Mouse (Mus musculus) liver, embryonic 11.5 days (tissue): ENCODE data around the gene Kcmf1. TPM values are rescaled to one million over a fixed set of nuclear protein-coding genes. Genes with fewer than 3 reads are reported as not detected.
A peak's percentile ranks its signal among the peaks of the same experiment; 100 is the strongest.

Experiments
- ATAC-seq: fragments of 200-750 bp; cut with Nextera tagmentation; replicated peaks from 2 replicates; pipeline ENCODE4 v1.8.0; 2017; ENCODE audit warnings: moderate number of reproducible peaks, mild to moderate bottlenecking, moderate TSS enrichment, moderate library complexity; ENCODE audit not compliant: low FRiP score
- DNase-seq: peaks from one replicate; pipeline ENCODE4 v3.0.0-alpha.2; 2017; ENCODE audit warnings: low spot score
- H3K27ac ChIP-seq: fragments of 300-500 bp; sonication (generic); 2 replicates; pipeline ENCODE4 v1.5.1; 2014; ENCODE audit warnings: mild to moderate bottlenecking, low read depth, low read length, control low read depth
- H3K27me3 ChIP-seq: fragments of 300-500 bp; sonication (generic); replicated peaks from 2 replicates; pipeline ENCODE4 v1.6.1; 2014; ENCODE audit warnings: low read length, mixed read lengths; ENCODE audit not compliant: control insufficient read depth, insufficient read depth
- H3K36me3 ChIP-seq: fragments of 300-500 bp; sonication (generic); 2 replicates; pipeline ENCODE4 v1.6.1; 2014; ENCODE audit warnings: mild to moderate bottlenecking, low read length, moderate library complexity, mixed read lengths; ENCODE audit not compliant: control insufficient read depth, insufficient read depth
- H3K4me1 ChIP-seq: fragments of 300-500 bp; sonication (generic); replicated peaks from 2 replicates; pipeline ENCODE4 v1.6.1; 2014; ENCODE audit warnings: low read length, mixed read lengths; ENCODE audit not compliant: control insufficient read depth, insufficient read depth
- H3K4me2 ChIP-seq: fragments of 300-500 bp; sonication (generic); 2 replicates; pipeline ENCODE4 v1.6.1; 2014; ENCODE audit warnings: mild to moderate bottlenecking, control low read depth, moderate library complexity
- H3K4me3 ChIP-seq: fragments of 300-500 bp; sonication (generic); 2 replicates; pipeline ENCODE4 v1.5.1; 2014; ENCODE audit warnings: low read depth, low read length, control low read depth
- H3K9ac ChIP-seq: fragments of 300-500 bp; sonication (generic); 2 replicates; pipeline ENCODE4 v1.6.1; 2014; ENCODE audit warnings: low read depth, low read length, control low read depth
- H3K9me3 ChIP-seq: fragments of 300-500 bp; sonication (generic); 2 replicates; pipeline ENCODE4 v1.6.1; 2016; ENCODE audit warnings: low read length, inconsistent platforms, mixed read lengths; ENCODE audit not compliant: control insufficient read depth
- WGBS: fragments of 180-500 bp; shearing (Covaris S2); extraction: QIAGEN DNeasy Blood & Tissue Kit; methylation state at CpG from one replicate; pipeline ENCODE4 v1.1.7; 2014; 5-methylcytosine and 5-hydroxymethylcytosine counted together
- polyA plus RNA-seq: library from polyadenylated mRNA; unstranded; fragments of >200 nt; fragmentation: Nextera tagmentation; extraction: Ambion mirVana; gene quantifications from 2 replicates; pipeline ENCODE4 v1.2.1, GENCODE M21; 2014

Gene Kcmf1
- polyA plus RNA-seq, 1 experiment from 2014 or later: 40.6 TPM

GRCm38 (mm10) chr6:72914087-72914749 is 14.4 kb upstream of the Kcmf1 start:
- 79% methylated on average over 6 of the region's 6 CpGs for WGBS
- no peaks in the 10 kb centered on the region for H3K9me3 ChIP-seq
- no peak overlapping the region for H3K4me2 ChIP-seq
- no peak overlapping the region for H3K27ac ChIP-seq
- H3K4me3 ChIP-seq: no peak overlapping the region
- no peak overlapping the region for H3K9ac ChIP-seq
- no peaks in the 10 kb centered on the region for H3K27me3 ChIP-seq
- ATAC-seq (no peak), DNase-seq (no peak)
- H3K4me1 ChIP-seq: no peaks in the 10 kb centered on the region
- H3K36me3 ChIP-seq: no peaks in the 10 kb centered on the region

- no peak overlapping the region for H3K4me2 ChIP-seq
- ATAC-seq (no peak), DNase-seq (no peak)
- no peak overlapping the region for H3K27ac ChIP-seq
- H3K4me1 ChIP-seq: no peaks in the 10 kb centered on the region
- H3K36me3 ChIP-seq: no peaks in the 10 kb centered on the region
- 62% methylated on average over 4 of the region's 4 CpGs for WGBS
- H3K27me3 ChIP-seq: no peaks in the 10 kb centered on the region
- no peak overlapping the region for H3K9ac ChIP-seq
- no peaks in the 10 kb centered on the region for H3K9me3 ChIP-seq
- H3K4me3 ChIP-seq: no peak overlapping the region
Measured at GRCm38 (mm10) chr6:72911261-72911660, 11.5 kb upstream of the Kcmf1 start.

- Histone ChIP-seq H3K4me3 (no peak overlapping the region), H3K36me3 (no peaks in the 10 kb centered on the region), H3K9ac (no peak overlapping the region), H3K27ac (no peak overlapping the region), H3K4me2 (no peak overlapping the region), H3K27me3 (no peaks in the 10 kb centered on the region), H3K9me3 (no peaks in the 10 kb centered on the region), H3K4me1 (peaks cover 9% of the 10 kb centered on the region)
- no peak for DNase-seq
- ATAC-seq: no peak
- 78% methylated on average over 6 of the region's 6 CpGs for WGBS
Measured at GRCm38 (mm10) chr6:72902254-72902990, 2.6 kb upstream of the Kcmf1 start.

- no peak for ATAC-seq
- WGBS: 60% methylated on average over 7 of the region's 7 CpGs
- H3K27ac ChIP-seq: peak overlapping the region; percentile 99
- H3K36me3 ChIP-seq: no peaks in the 10 kb centered on the region
- H3K4me2 ChIP-seq: peak overlapping the region; percentile 81
- no peaks in the 10 kb centered on the region for H3K27me3 ChIP-seq
- H3K9me3 ChIP-seq: no peaks in the 10 kb centered on the region
- no peak for DNase-seq
- H3K9ac ChIP-seq: peak overlapping the region; percentile 99
- peaks cover 17% of the 10 kb centered on the region for H3K4me1 ChIP-seq
- peak overlapping the region; percentile 98 for H3K4me3 ChIP-seq
Measured at GRCm38 (mm10) chr6:72900952-72901351, 1.2 kb upstream of the Kcmf1 start.

- H3K27ac ChIP-seq: peak overlapping the region; percentile 99
- H3K9me3 ChIP-seq: no peaks in the 10 kb centered on the region
- H3K4me3 ChIP-seq: peak overlapping the region; percentile 98
- peak; percentile 70 for ATAC-seq
- no peaks in the 10 kb centered on the region for H3K36me3 ChIP-seq
- under 1% methylated on average over 78 of the region's 85 CpGs for WGBS
- DNase-seq: no peak
- H3K27me3 ChIP-seq: no peaks in the 10 kb centered on the region
- H3K4me1 ChIP-seq: peaks cover 17% of the 10 kb centered on the region
- H3K9ac ChIP-seq: peak overlapping the region; percentile 99
- peak overlapping the region; percentile 81 for H3K4me2 ChIP-seq
Measured at GRCm38 (mm10) chr6:72899201-72899780, 488 bp downstream of the Kcmf1 start.

GRCm38 (mm10) chr6:72898244-72899200 is 1.3 kb downstream of the Kcmf1 start:
- H3K9ac ChIP-seq: peak overlapping the region; percentile 99
- no peaks in the 10 kb centered on the region for H3K27me3 ChIP-seq
- peak; percentile 67 for DNase-seq
- peak overlapping the region; percentile 99 for H3K27ac ChIP-seq
- no peaks in the 10 kb centered on the region for H3K9me3 ChIP-seq
- WGBS: under 1% methylated on average over 62 of the region's 71 CpGs
- peak overlapping the region; percentile 98 for H3K4me3 ChIP-seq
- peak overlapping the region; percentile 81 for H3K4me2 ChIP-seq
- peak; percentile 48 for ATAC-seq
- peaks cover 17% of the 10 kb centered on the region for H3K4me1 ChIP-seq
- H3K36me3 ChIP-seq: no peaks in the 10 kb centered on the region

GRCm38 (mm10) chr6:72895000-72895399 is 4.8 kb downstream of the Kcmf1 start:
- Histone ChIP-seq H3K27me3 (no peaks in the 10 kb centered on the region), H3K27ac (no peak overlapping the region), H3K9me3 (no peaks in the 10 kb centered on the region), H3K4me1 (peaks cover 12% of the 10 kb centered on the region), H3K36me3 (peaks cover 3% of the 10 kb centered on the region; the same call in 1 of the 2 replicates), H3K4me3 (no peak overlapping the region), H3K4me2 (no peak overlapping the region), H3K9ac (no peak overlapping the region)
- DNase-seq: no peak
- ATAC-seq: no peak
- 84% methylated on average over 3 of the region's 3 CpGs for WGBS

- H3K36me3 ChIP-seq: peaks cover 3% of the 10 kb centered on the region; the same call in 1 of the 2 replicates
- no peak overlapping the region for H3K27ac ChIP-seq
- no peak for DNase-seq
- no peak overlapping the region for H3K4me2 ChIP-seq
- WGBS: 95% methylated on average over 2 of the region's 2 CpGs
- ATAC-seq: no peak
- H3K4me1 ChIP-seq: peaks cover 2% of the 10 kb centered on the region; the same call in 1 of the 2 replicates
- no peaks in the 10 kb centered on the region for H3K9me3 ChIP-seq
- no peak overlapping the region for H3K4me3 ChIP-seq
- no peaks in the 10 kb centered on the region for H3K27me3 ChIP-seq
- no peak overlapping the region for H3K9ac ChIP-seq
Measured at GRCm38 (mm10) chr6:72891238-72891637, 8.5 kb downstream of the Kcmf1 start.
